Mouse (Mus musculus) retina, embryonic 14.5 days (tissue): ENCODE measurements at regions not wholly inside any gene's neighbourhood (a gene's known extent, or its start where the extent isn't known, plus 50 kb on each side); places are given as distances from the start of the nearest gene placed in this dataset.

ENCODE experiments used
- DNase-seq: peaks from one replicate; pipeline ENCODE4 v3.0.0-alpha.2; 2015; ENCODE audit warnings: low spot score

DNA sequence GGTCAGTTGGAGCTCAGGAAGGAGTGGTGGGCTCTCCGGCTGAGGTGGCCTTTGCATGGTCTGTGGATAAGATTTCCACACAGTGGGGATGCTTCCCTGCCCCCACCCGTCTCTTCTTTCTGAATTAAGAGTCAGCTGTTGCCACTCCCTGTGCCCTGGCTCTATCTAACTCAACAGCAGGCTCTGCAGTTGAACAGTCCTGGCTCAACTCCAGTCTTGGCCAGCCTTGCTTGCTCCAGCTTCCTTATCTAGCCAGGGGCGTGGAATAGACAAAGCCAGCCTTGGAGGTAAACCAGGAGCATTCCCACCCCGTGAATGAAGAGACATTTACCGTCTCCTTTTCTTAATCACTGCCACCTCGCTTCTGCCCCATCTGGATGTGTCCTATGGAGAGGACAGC lies 89.7 kb downstream of the Mn1 start:
- no peak for DNase-seq

DNA sequence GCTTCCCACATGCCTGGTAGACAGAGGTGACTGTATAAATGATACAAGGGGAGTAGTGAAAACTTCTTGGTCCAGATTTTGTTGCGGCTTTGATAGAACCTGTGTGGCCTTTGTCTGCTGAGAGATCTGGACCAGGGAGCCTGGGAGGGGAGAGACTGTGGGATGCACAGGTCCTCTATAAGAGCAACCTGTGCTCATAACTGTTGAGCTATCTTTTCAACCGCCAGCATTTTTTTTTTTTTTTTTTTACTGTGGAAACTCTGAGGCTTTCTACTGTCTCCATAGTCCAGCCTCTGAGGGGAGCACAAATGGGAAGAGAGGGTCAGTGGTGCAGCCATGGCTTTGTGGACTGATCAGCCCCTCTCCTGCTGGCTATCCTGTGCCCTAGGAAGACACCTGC lies 90.2 kb downstream of the Mn1 start:
- DNase-seq = no peak

DNA sequence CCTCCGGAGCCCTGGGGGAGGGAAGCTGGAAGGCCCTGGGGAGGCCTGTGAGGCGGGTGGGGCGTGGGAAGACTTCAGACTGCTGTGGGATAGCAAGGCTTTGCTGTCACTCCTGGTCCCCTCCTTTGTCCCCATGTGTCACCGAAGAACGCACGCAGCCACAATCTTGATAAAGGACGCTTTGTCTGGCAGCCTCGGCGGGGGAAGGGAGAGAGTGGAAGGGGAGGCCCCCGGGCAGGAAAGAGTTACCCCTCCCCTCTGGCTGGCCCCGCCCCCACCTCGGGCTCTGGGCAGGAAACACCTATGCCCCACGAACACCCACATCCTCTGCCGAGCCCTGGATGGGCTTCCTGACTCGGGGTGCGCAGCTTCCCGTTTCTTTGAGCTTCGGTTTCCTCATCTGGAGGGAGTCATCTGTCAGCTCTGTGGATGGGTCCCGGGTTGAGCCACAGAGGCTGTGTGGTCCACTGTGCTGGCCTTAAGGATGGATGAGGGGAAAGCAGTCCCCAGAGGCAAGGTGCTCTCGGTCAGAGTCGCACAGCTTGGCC lies 91.9 kb downstream of the Mn1 start:
- DNase-seq = peak; percentile 70

DNA sequence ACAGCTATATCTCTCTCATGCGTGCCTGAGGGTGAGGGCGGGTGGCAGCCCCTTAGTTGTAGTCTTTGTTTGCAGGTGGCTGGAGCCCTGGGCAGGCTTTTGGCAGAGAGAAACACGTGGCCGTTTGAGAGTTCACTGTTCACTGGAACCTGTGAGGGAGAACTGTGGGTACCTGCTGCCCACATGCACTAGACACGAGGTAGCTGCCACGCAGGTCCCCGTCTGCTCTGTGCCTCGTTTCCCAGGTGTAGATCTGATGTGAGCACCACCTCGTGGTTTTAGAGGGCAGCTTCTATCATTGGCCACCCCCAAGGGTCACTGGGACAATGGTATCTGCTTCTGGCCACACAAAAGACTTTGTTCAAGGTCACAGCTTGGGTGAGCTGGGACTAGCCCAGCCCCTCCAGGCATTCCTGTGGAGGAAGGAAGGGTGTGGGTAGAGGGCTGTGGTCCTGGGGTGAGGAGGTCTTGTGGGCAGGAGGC lies 92.5 kb downstream of the Mn1 start:
- no peak for DNase-seq

DNA sequence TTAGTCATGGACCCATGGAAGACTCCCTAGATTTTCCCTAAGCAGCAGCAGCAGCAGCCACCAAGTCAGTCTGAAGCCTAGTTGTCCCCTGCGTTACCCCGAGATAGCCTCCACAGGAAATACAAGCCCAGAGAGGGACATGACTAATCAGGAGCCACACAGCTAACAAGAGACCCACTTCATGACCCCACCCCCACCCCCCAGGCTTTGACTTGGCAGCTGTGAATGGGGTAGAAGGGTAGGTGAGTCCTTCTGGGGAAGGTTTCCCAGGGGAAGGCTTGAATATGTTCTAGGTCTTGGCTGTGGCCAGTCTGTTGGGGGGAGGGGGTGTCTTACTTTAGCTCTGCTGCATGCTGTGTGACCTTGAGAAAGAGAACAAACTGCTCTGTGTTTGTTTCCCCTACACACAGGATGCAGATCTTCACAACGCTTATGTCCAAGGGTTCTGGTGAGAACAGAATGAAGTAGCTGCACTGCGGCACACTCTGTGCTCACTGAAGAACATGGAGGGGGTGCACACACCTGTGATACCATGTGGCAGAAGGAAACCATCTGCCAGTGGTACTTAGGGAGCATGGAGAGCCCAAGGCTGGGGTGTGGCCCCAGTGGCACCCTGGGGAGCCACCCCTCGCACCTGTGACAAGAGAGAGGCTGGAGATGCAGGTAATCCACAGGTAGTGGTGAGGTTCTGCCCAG lies 93.2 kb downstream of the Mn1 start:
- no peak for DNase-seq

DNA sequence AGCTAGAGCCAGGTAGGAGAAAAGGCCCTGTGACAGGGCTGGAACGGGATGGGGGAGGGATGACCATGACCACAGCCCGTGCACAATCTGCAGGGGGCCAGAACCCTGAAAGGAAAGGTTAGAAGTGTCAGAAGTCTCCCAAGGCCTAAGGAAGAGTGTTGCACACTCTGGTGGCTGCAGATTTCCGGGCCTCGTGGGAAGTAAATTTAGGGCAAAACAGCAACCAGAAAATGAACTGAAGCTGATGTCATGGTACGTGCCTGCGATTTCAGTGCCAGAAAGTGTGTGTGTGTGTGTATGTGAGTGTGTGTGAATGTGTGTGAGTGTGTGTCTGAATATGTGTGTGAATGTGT lies 93.7 kb downstream of the Mn1 start:
- DNase-seq = no peak

DNA sequence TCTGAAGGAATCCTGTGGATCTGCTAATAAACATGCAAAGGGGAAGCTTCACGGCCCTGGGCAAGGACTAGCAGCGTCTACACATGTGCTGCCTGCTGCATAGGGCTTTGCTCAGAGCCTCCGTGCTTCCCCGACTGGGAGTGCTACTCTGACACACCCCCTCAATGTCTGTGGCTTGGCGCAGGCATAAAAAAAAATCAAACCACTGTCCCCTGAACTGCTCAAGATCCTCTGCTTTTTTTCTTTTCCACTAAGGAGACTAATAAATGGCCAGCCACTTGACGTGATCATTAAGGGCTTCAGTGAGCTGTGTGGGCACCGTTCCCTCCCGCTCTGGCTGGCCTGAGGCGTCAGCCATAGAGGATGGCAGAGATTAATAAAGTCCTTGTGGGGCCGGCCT lies 94.8 kb downstream of the Mn1 start:
- peak; percentile 38 for DNase-seq

DNA sequence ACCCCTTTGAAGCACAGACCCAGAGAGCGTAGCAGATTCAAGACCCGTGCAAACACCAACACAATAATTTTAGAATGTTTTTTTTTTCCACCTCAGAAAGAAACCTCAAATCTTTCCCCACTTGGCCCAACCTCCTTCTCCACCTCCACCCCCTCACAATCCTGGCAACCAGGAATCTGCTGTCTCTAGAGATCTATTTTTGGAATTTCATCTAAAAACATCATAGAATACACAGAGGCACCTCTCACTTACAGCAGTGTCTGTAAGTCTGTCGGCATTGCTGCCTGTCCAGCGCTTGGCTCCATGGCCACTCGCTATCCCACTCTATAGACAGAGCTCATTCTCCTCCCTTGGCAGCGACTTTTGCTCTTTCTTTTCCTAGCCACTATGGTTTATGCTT lies 96.8 kb downstream of the Mn1 start:
- DNase-seq = no peak

DNA sequence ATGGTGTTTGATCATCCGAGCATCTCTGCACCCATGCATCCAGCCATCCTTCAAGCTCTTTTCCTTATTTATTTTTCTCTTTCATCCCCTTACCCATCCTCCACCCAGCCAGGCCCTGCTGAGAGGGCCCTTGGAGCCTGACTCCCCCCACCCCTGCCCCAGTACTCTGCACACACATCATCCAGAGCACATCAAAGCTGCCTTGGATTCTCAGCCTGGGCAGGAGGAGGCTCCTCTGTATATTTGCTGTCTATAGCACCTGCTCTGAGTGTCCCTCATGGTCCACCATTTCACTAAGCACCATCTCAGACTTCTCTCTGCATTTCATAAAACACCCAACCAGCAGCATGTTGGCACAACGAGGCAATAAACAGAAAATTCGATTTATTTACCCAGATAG lies 101.9 kb downstream of the Mn1 start:
- no peak for DNase-seq

DNA sequence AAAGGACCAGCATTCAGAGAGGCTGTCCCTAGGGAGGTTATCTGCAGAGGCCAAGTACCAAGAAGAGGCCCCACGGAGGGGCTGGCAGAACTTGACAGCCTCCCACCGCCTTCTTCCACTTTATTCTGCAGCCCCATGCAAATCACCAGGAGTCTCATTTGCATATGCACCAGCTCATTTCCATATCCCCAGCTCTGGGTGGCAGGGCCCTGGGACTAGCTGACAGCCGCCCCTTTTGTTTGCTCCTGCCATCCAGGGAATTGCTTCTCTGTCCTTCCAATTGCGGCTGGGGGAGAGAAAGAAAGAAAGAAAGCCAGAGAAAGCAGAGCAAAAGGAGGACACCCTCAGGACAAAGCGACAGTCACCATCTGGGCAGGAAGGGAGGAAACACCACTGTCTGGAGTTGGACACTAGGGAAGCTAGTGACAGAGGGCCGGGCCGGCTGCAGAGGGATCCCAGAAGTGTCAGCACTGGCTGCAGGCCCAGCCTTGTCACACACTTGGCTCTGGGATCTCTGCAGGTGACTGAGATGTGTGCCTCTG lies 102.4 kb downstream of the Mn1 start:
- DNase-seq = peak; percentile 51

DNA sequence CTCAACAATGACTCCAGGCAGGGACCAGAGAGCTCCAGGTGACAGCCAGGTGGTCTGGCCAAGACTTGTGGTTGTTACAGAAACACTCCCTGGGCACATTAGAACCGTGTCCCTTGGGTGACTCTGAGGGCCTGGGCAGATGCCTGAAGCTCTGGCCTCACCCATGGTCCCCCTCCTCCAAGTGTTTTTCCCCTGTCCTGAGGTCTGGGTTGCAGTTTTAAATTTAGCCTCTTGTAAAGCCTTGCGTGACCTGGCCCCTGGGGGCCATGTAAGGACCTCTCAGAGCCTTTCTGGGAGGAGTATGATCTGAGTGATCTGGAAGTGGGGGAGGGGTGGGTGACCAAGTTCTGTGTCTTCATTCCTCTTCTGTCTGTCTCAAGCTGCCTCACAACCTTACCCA lies 104.7 kb downstream of the Mn1 start:
- no peak for DNase-seq

DNA sequence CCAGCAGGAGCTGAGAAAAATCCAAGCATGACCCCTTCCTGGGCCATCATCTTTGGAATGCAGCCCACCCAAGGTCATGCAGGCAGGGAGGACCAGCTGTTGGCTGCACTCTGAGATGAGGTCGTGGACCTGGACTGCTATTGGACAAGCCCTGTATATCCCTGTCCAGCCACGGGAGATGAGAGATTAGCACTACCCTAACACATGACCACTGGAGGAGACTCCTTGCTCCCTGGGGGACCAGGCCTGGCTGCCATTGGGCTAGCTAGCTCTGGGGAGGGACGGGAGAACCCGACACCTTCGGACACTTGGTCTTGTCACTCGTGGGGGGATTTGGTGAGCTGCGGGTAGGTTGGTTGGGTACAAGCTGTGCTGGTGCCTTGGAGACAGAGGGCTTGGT lies 105.4 kb downstream of the Mn1 start:
- peak; percentile 32 for DNase-seq

DNA sequence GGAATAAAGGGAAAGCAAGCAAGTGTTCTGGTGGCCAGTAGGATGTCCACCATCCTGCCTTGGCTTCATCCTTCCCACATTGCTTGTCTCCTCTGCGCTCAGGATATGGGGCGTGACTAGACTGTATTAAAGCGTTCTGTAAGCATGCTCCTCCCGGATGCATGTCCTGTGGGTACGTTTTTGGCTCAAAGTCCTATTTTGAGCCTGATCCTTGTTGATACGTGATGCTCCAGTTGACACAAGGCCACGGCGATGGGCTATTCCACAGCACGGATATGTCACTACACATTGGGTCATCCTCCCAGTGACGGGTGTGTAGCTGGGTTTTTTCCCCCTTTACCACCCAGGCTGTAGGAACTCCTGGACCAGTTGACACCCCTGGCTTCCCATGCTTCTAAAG lies 110.6 kb downstream of the Mn1 start:
- peak; percentile 44 for DNase-seq

DNA sequence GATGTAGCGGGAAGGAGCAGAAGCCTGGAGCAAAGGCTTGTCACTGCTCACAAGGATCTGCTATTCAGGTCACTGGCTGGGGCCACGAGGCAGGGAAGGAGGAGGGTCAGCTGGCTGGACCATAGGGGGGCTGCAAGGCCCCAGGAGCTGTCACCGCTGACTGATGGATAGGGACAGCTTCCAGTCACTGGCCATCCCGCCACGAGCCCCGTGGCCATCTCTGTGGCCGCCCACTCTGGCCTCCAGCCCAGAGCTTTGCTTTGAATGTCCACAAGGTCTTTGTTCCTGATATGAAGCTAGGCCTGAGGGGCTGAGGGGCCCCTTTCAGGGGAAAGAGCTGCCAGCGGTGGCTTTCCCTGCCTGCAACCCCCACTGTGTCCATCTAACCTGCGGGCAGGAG lies 111.9 kb downstream of the Mn1 start:
- peak; percentile 71 for DNase-seq

DNA sequence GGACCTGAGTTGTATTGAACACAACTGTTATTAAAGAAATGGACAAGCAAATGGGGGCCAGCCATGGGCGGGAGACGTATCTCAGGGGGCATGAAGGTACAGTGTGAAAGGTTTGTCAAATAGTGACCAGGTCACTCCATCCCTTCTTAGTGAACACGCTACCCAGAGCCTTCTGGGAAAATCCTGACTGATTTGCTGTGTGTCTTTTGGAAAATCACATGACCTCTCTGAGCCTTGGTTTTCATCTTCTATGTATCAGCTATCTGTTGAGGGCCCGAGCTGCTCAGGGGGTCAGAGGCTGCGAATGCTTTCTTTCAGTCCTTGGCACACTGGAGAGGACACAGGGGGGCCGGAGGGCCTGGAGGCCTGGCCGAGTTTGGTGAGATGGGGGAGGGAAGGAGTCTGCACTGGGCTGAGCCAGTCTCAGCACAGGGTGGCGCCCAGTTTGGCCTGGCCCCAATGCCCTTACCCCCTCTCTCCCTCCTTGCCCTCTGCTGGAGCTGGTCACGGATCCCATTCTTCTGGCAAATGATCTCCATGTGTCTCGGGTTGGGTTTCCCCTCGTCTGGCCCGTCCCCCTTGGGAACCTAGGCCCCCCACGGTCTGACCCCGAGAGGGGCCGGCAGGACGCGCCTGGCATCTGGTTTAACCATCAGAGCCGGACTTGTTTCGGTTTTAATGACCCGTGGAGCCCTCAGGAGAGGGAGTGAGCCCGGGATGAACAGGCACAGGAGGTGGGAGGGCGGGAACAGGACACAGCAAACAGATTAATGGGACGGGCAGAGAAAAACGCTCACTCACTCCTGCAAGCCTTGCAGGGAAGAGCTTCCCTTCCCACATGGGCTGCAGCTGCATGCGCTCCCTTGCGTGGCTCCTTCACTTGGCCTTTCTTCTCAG lies 113.7 kb downstream of the Mn1 start:
- peak; percentile 74 for DNase-seq

DNA sequence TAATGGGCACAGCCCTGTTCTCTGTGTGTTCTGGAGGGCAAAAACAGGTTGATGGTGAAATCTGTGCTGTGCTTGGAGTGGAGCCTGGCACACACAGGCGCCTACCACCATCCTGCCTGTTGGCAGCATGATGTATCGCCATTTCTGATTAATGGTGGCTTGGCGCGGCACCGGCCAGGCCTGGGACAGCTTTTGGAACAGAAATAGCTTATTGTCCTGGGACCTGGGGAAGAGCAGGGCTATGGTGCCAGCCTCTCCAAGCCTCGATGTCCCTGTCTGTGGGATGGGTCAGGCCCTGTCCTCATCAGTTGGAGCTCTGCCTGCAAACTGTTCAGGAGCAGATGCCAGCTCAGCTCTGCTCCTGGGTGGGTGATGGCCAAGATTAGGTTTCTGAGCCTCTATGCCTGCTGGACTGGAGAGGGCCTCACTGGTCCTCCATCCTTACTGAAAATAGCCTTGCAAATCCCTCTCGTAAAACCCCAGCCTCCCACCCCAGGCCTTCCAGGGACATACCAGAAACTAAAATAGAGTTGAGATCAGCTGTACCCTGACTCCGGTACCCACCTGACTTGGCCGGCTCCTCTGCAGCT lies 115.4 kb downstream of the Mn1 start:
- no peak for DNase-seq

DNA sequence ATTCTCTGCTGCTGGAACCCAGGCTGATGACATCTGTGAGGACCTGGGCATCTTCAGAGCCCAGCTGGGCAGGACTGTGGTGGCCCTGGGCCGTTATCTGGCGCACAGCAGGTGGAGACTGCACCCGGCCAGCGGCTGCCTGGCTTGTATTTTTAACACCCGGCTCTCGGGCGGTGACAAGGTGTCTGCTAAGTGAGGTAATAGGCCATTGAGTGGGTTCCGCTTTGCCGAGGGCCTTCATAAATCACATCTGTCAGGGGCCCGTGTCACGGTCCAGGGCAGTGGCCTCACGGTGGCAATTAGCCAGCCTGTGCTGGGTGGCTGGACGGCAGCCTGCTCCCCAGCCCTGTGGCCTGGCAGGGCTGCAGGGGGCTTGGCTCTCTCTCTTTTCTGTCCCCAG lies 118.8 kb downstream of the Mn1 start:
- DNase-seq = no peak

DNA sequence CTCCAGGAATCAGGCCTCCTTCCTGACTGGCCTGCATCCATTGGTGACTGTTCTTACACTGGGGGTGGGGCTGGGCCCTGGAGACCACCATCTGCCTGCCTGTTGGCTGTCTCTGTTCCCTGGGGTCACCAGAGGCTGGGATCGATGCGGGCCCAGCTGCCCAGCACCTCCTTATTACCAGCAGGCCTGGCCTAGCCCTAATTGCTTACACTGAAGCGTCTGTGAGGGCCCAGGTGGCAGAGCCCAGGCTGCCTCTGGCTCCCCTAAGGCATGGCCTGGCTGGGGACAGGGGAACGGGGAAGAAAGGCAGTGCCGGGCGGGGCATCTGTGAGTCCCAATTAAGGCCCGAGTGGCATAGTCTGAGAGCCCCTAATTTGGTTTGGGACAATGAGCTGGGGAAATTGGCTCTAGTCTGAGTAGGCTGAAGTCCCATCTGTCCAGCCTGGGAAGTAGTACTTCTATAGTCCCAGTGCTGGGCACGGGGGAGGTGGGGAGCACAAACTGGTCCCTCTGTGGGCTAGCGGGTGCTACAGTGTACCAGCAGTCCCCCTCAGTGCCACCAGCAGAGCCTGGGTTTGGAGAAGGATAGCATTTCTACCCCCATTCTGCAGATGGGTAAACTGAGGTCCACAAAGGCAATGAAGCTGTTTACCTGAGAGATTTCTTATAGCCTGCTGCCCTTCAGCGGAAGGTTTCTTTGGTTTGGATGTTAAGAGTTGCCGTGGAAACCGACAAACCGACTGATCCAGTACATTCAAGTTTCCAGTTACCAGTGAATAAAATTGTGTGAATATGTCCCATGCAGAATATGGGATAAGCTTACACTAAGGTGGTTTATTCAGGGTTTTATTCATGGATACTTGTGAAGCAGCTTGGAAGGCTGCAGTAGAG lies 121.6 kb downstream of the Mn1 start:
- DNase-seq = peak; percentile 83

DNA sequence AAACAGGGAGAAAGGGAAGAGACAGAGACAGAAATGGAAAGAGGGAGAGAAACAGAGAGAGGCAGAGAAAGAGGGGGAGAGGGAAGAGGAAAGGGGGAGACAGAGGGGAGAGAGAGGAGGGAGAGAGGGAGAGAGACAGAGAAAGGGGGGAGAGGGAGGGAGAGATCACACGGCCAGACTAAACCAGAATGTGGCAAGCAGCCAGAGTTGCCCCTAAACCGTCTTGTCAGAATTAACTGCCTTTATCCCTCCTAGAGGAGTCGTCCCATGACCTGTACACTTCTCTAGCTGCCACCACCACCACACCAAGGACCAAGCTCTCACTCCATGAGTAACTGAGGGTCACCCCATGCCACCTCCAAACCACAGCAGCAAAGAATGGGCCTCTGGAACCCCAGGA lies 123.3 kb downstream of the Mn1 start:
- no peak for DNase-seq

DNA sequence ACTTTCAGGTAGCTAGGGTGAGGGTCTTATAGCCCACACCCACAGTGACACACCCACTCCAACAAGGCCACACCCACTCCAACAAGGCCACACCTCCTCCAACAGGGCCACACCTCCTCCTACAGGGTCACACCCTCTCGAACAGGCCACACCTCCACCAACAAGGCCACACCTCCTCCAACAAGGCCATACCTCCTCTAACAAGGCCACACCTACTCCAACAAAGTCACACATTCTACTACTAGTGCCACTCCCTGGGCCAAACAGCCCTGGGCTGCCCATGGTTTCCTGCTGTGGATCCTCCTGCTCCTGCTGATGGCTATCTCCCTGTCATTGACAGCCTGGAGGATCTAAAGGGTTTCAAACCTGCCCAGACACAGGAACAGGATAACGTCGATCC lies 124.9 kb downstream of the Mn1 start:
- DNase-seq = no peak

DNA sequence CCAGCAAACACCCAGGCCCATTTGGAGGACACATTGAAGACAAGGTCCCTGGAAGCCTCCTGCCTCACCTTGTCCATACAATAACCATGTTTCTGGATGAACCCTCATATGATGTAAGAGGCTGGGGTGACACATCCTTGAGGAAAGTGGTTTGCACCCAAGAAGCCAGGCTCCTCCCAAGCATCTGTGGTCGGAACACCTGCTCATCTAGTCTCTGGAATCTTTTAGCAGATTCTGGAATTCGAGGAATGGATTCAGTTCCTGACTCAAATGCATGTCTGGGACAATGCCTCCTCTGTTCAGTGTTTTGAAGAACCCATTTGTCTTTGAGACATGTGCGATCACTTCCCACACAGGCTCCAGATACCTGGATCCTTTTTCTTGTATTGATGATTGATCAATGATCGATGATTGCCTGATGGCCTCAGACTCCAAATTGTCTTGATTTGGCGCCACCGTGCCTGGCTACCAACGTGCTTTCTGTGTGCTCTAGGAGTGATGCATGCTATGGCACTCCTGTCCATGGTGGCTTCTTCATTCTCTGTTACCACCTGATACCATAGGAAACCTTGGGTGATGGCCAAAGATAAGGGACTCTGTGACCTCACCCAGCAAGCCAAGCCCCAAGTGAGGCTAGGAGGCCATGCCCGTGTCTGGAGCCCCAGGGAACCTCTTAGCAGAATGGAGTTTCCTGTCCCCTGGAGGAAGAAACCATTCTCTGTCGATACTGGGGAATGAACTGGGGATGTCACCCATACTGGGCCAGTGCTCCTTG lies 126.7 kb downstream of the Mn1 start:
- no peak for DNase-seq
